Mouse (Mus musculus) spleen, adult 10 weeks (tissue): ENCODE measurements around the gene Pax3. TPM values are rescaled to one million over a fixed set of nuclear protein-coding genes. Genes with fewer than 3 reads are reported as not detected.

Experiments used
- polyA plus RNA-seq: library from polyadenylated mRNA; stranded (reverse); fragments of 350-450 nt; fragmentation: Illumina TruSeq; extraction: RNeasy Lipid Tissue Mini Kit (QIAGEN cat#74804); gene quantifications from one replicate; pipeline ENCODE4 v1.2.3, GENCODE M21; 2015; ENCODE audit warnings: low replicate concordance; ENCODE audit not compliant: insufficient read depth

Pax3 gene
- polyA plus RNA-seq: not detected

GRCm38 (mm10) chr1:78196751-78197311, at the start of gene Pax3:
Gene Pax3, minus strand, starts transcription at chr1:78197134.

Other genes with a start within 250 kb of the Pax3 start
- gene Sgpp2, start 113.2 kb upstream of the Pax3 start, polyA plus RNA-seq: not detected